Mouse (Mus musculus): Measurements from ENCODE around the gene Spta1. TPM values are rescaled to one million over a fixed set of nuclear protein-coding genes. Genes with fewer than 3 reads are reported as not detected.

Gene Spta1
- total RNA-seq (2015; ENCODE audit: low replicate concordance) (506 and 527 TPM in 2 replicates), total RNA-seq (2017; ENCODE audit: low replicate concordance) (1,343 and 1,534 TPM in 2 replicates)

DNA sequence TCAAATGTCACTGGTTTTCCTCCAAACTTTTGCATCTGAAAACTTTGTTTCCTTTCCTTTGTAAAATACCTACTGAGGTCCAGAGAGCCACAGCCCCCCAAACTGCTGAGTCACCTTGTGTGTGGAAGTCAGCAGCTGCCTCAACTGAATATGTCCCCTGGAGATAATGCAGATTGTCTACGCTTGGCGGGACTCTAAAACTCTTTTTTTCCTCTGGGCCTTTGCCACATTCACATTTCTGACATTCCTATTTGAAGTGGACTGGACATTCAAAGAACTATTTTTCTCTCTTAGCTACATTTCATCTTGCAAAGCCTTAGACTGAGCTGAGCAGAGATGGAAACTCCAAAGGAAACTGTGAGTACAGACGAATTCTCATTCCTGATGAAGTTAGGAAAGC, at the start of gene Spta1:
Gene Spta1 (plus strand): TSS at position 172 of the 400 bp plus-strand sequence.
- ATAC-seq (replicated peaks; ENCODE audit: low FRiP score, poor library complexity, severe bottlenecking): peak; percentile 82

DNA sequence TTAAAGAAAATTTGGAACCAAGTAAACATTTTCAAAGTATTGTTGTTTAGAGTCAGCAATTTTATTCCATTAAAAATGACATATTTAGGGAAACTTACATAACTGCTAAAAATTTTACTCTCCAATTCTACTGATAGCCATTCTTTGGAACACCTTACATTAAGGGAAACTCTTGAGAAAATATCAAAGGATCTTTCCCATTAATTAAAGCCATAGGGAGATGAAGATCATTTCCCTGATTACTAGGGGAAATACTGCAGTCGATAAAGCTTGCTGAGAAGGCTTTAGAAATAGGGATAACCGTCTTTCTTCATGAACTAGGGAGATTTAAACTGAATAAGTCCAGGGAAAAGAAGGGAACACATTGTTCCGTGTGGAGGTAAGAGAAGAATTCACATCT, 41.4 kb upstream of the Spta1 start, which contains the start of gene Olfr424:
Gene Olfr424 (plus strand): TSS at position 301 of the 400 bp plus-strand sequence.
- ATAC-seq (replicated peaks; ENCODE audit: low FRiP score, poor library complexity, severe bottlenecking): no peak

DNA sequence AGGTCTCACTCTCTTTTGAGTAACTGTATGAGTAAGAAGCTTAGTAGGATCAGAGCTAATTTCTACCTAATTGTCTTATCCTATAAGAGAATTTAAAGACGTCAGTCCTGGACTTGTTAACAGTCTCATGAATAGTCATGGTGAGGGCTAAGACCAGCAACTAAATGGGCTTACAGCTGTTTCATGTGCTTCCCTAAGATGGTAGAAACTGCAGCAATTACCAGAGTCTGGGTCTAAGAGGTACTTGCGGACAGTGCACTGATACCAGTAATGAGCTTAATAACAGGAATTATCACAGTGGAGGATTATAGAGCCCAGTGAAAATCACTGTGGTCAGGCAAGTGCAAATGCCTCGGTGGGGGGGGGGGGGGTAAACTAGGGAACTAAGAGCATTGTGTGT, 40.6 kb upstream of the Spta1 start:
- ATAC-seq (replicated peaks; ENCODE audit: low FRiP score, poor library complexity, severe bottlenecking): no peak

DNA sequence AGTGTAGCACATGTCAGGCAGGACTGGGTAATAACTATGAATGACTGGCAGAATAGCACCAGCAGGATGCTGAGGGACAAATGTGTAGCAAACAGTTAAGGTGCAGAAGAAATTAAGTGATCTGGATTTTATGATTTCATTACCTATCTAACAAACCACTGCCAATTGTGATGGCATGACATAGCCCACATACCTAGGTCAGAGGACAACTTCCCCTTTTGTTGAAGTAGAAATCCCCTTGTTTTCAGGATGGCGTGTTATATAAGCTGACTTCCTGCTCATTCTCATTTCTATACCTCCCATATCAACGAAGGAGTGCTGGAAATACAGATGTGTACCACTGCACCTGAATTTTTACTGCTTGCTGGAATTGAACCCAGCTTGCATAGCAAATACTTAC, 31.2 kb upstream of the Spta1 start:
- no peak for ATAC-seq (replicated peaks; ENCODE audit: low FRiP score, poor library complexity, severe bottlenecking)

DNA sequence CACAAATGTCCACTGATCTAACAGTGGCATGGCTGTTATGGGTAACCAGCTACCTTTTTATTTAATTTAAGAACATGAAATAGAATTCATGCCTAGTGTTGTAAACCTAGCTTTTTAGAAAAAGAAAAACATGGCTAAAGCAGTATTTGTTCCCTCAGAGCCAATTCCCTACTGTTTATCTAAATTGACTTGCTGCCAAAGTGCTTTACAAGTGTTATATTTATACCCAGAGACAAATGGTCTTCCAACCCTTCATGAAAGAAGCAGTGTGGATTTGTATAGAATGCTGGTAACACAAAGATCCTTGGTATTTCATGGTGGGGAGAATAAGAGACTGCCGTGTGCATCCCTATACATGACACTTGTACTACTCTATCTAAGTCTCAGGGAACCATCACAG, 25.9 kb upstream of the Spta1 start:
- ATAC-seq (replicated peaks; ENCODE audit: low FRiP score, poor library complexity, severe bottlenecking): no peak

DNA sequence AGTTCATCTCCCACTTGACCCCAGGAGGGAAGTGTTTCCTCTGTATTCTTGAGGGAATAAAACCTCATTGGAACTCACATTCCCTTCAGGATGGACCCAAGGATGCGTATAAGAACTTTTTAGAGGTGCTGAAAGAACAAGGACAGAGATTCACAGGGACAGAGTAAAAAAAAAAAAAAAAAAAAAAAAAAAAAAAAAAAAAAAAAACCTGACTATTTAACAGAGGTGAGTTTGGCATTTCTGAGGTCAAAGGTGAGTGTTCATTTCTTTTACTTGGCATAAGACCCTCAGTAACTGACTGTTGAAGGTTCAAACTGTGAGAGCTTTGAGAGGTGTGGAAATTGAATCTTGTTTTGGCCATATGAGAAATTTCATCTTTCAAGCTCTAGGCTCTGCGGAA, 23.3 kb upstream of the Spta1 start:
- no peak for ATAC-seq (replicated peaks; ENCODE audit: low FRiP score, poor library complexity, severe bottlenecking)

DNA sequence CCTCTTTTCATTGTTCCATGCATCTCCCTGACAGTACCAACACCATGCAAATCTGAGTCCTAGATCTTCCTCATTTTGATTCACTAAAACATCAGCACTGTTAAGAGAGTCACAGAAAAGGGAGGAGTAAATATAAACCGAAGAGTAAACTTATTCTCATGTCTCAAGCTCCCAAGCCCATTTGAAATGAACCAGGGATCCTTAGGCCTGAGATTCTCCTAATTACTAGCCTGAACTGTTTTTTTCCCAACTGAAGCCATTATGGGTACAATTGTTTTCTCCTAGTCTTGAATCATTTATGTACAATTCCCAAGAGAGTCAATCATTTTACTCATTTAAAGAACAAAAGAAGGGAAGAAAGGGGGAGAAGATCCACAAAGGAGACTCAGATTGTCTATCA, 17.2 kb upstream of the Spta1 start, which contains the start of gene Olfr420:
Gene Olfr420 (plus strand): TSS at position 301 of the 400 bp plus-strand sequence.
- ATAC-seq (replicated peaks; ENCODE audit: low FRiP score, poor library complexity, severe bottlenecking): no peak

DNA sequence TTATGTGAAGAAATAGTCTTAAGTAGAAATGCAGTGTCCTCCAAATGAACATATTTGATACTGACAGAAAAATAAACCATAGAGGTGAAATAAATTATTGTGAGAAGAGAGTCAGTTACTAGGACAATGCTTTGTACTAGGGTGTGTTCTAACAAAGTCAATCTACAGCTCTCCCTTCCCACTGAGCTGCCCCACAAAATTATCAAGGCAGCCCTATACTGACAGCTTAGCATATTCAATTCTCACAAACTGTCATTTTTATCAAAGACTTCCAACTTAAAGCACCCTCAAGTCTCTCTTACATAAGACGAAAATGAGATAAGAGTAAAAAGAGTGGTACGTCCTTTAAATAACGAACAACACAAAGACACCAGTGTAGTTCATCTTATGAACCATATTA, 15.0 kb upstream of the Spta1 start:
- ATAC-seq (replicated peaks; ENCODE audit: low FRiP score, poor library complexity, severe bottlenecking): no peak

DNA sequence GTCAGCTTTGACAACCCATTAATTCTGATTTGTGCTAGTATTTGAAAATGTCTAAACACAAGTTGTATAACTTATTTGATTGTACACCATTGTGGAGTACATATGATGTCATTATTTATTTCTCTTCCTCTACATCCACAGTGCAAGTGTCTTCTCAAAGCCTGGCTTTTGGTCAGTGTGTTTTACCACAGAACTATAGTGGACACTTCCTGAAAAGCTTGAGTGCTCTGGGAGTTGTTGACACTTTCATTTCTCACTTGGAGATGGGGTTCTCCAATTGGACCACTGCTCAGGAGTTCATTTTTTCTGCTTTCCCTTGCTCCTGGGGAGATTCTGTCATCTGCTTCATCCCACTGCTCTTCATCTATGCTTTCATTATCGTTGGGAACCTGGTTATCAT, 14.1 kb upstream of the Spta1 start:
- peak; percentile 36 for ATAC-seq (replicated peaks; ENCODE audit: low FRiP score, poor library complexity, severe bottlenecking)

DNA sequence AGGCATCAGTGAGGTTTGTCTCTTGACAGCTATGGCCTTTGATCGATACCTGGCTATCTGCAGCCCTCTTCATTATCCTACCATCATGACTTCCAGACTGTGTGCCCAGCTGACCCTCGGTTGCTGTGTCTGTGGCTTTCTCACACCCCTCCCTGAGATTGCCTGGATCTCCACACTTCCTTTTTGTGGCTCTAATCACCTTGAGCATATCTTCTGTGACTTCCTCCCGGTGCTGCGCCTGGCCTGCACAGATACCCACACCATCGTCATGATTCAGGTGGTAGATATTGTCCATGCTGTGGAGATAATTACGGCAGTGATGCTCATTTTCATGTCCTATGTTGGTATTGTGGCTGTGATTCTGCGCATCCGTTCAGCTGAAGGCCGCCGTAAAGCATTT, 13.5 kb upstream of the Spta1 start:
- ATAC-seq (replicated peaks; ENCODE audit: low FRiP score, poor library complexity, severe bottlenecking): peak; percentile 53

DNA sequence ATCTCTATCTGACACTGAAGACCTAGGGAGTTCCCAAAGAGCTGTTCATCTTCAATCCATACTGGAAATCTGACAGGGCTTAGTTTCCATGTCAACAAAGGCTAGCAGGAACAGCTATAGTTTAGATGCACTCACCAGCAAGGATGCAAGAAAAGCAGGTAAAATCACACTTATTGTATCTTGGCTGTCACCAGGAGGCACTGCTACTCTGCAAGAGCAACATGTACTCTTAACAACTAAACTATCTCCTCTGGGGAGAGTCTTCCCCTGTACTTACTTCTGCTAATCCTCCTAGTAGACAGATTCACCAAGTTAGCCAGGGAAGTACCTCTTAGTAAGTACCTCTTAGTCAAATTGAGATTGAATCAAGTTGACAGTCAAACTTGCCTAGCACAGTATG, 3.6 kb upstream of the Spta1 start:
- ATAC-seq (replicated peaks; ENCODE audit: low FRiP score, poor library complexity, severe bottlenecking): no peak

DNA sequence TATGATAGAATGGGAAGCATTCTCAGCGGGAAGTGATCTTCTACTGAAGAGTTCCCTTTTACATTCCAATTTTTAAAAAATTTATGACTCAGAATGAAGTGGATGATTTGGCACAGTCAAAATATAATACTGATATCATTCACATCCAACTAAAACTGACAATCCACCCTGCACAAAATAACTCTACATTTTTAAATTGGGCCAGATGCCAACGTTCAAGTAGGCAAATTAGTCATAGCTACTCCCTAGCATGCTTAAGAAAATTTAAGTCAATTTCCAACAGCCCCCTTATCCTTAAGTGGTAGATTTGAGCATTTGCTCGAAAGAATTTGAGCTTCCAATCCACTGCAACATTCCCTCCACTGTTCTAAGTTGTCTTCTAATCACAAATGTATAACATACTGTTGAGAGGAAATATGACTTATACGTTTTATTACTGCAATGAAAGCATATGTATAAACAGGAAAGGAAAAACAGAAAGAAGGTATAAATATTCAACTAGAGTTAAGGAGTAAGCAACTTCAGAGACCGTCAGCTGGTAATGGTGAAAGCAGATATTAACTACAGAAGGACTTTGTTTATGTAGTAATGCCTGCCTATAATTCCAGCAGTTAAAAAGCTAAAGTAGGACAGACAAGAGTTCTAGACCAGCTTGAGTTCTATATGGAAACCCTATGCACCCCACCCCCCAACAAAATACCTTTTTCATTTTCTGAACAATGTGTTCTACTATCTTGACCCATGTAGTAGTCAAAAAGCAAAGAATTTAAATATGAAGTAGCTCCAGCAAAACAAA, 1.7 kb upstream of the Spta1 start:
- ATAC-seq (replicated peaks; ENCODE audit: low FRiP score, poor library complexity, severe bottlenecking): peak; percentile 41

DNA sequence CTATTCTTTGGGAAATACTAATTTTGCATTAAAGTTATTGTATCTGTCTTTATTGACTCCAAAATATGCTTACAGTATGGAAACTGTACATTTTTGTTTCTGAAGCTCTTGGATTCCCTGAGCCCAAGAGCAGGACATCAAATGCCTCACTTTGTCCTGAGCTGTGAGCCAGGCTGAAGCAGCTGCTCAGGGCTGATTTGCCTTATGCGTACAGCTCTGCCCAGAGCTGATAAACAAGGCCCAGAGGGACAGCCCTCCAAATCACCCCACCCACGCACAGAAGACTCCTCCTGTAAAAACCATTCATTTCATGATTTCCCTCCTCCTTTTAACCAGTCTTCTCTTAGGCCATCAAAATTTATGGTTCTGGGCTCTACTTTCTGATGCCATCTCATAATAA, 1.0 kb upstream of the Spta1 start:
- peak; percentile 89 for ATAC-seq (replicated peaks; ENCODE audit: low FRiP score, poor library complexity, severe bottlenecking)

DNA sequence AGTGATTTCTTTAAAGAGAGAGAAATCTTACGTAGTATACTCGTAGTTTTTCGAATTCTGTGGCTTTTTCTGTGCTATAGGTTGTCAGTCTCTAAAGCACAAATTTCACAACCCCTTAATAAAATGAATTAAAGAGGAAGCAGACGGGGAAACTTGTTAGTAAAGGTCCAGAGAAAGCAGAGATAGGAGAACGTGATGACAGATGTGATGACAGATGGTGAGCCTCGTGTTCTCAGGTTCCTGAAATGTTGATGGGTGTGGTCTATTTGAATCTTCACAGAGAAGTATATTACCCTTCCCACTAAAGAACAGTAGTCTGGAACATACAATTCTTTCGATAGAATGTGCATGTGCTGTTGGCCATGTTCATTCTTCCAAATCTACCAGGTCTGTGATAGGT, 32.1 kb downstream of the Spta1 start:
- no peak for ATAC-seq (replicated peaks; ENCODE audit: low FRiP score, poor library complexity, severe bottlenecking)

DNA sequence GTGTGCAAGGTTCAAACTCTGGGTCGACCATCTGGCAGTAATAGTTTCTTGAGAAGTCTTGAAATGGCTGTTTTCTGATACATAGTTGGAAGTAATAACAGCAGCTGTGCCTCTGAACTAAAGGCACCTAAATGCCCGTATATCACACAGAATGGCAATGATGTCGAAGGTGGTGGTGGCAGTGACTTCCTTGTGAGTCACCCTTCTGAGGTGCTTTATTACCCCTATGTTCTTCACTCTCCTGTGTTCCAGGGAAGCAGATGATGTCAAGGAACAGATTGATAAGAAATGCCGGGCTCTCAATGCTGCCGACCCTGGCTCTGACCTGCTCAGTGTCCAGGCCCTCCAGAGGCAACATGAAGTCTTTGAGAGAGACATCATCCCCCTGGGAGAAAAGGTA, 39.7 kb downstream of the Spta1 start:
- no peak for ATAC-seq (replicated peaks; ENCODE audit: low FRiP score, poor library complexity, severe bottlenecking)

DNA sequence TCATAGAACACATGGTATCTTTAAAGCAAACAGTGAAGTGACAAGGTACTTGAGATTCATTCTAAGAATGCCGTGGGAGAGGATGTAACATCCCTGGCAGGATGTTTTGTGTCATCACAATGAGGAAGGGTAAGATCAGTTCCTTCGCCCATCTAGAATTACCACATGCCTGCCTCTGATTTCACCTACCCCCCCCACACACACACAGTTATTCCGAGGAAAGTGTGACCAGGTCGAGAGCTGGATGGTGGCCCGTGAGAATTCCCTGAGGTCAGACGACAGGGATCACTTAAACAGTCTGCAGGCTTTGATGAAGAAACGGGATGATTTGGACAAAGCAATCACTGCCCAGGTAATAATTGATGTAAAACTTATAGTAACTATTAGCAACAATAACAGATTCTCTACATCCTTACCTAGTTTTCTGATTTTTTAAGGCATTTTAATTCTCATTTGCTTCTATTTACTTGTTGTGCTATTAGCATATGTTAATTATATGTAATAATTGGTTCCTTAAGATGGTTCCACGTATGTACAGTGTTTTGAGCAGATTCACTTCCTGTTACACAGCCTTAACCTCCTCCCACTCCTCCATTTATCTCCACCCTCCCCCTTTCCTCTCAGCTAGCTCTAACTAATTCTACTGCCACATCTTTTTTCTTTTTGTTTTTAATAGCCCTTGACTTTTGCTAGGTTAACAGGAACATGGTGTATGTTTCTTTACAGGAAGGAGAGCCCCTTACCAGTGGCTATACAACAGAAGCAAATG, 42.9 kb downstream of the Spta1 start:
- no peak for ATAC-seq (replicated peaks; ENCODE audit: low FRiP score, poor library complexity, severe bottlenecking)

DNA sequence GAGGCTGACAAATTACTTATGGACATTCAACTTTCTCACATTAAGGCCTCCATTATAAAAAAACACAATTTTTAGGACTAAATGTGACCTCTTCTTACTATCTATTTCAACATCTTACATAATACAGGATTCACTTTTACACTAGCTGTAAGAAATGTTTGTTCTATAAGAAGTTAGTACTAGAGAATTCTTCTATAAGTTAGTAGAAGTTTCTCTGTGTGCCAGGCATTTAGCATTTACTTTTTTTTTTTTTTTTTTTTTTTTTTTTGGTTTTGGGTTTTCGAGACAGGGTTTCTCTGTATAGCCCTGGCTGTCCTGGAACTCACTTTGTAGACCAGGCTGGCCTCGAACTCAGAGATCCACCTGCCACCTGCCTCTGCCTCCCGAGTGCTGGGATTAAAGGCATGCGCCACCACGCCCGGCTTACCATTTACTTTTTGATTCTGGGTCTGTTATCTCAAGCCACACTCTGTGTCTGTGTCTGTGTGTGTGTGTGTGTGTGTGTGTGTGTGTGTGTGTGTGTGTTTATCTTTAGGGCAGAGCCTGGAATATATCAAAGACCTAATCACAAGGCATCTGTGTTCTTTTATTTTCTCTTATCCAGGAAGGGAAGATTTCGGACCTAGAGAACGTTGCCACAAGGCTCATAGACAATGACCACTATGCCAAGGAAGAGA, 44.1 kb downstream of the Spta1 start:
- no peak for ATAC-seq (replicated peaks; ENCODE audit: low FRiP score, poor library complexity, severe bottlenecking)

DNA sequence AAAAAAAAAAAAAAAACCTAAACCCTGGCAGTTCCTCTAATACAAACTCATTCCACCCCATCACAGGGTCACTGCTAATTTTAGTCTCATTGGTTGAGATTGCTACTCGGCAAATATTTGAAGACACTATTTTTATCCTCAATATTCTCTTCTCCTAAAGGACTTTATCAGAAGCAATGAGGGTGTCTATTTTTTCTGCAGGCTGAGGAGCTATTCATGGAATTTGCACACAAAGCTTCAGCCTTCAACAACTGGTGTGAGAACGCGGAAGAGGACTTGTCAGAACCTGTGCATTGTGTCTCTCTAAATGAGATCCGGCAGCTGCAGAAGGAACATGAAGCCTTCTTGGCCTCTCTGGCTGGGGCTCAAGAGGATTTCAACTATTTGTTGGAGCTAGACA, 67.3 kb downstream of the Spta1 start:
- no peak for ATAC-seq (replicated peaks; ENCODE audit: low FRiP score, poor library complexity, severe bottlenecking)

DNA sequence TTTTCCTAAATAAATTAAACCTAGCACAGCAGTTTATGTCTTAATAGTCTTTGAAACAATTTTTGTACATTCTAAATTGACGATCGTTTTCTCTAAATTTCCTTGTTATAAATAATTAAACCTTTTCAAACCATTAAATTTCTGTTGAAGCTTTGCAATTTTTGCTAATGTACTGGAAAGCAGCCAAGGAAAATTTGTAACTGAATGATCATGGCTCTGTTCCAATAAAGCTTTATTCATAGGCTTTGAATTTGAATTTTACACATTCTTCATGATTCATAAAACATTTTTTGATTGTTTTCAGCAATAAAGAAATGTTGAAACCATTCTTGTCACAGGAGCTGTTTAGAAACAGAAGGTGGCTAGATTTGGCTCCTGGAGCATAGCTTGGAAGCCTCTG, 72.0 kb downstream of the Spta1 start:
- ATAC-seq (replicated peaks; ENCODE audit: low FRiP score, poor library complexity, severe bottlenecking): no peak

DNA sequence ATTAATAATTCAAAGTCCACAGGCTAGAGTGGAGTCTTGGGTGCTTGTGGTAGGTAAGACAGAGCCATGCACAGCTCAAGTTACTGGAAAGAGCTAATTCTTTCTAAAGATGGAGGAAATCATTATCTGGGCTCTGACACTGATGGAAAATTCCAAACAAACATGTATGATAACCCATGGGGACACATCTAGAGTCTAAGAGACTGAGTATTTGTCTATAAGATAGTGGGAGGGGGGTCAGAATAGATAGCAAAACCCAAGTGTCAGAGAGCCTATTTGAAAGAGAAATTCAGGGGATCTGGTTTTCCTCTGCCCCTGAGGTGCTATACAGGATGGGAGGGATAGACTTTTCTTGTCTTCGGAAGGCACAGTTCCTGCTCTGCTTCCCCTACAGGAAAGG, 73.5 kb downstream of the Spta1 start:
- ATAC-seq (replicated peaks; ENCODE audit: low FRiP score, poor library complexity, severe bottlenecking): no peak

DNA sequence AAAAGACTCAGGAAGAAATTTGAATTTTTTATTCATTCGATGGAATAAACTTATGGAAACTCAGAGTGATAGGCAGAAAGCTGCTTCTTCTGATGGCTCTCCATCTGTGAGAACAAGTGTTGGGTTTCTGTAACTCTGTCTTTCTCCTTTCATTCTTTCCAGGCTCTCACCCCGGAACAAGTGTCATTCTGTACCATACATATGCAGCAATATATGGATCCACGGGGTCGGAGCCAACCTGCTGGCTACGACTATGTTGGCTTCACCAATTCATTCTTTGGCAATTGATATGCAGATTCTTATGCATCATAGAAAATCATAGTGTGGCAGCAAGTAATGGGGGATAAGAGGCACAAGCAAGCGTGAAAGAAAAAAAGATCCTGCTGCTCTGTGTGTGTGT, 74.6 kb downstream of the Spta1 start:
- ATAC-seq (replicated peaks; ENCODE audit: low FRiP score, poor library complexity, severe bottlenecking): no peak
